8 mouse cellular contexts compared by ENCODE assay signal in the genomic region with DNA sequence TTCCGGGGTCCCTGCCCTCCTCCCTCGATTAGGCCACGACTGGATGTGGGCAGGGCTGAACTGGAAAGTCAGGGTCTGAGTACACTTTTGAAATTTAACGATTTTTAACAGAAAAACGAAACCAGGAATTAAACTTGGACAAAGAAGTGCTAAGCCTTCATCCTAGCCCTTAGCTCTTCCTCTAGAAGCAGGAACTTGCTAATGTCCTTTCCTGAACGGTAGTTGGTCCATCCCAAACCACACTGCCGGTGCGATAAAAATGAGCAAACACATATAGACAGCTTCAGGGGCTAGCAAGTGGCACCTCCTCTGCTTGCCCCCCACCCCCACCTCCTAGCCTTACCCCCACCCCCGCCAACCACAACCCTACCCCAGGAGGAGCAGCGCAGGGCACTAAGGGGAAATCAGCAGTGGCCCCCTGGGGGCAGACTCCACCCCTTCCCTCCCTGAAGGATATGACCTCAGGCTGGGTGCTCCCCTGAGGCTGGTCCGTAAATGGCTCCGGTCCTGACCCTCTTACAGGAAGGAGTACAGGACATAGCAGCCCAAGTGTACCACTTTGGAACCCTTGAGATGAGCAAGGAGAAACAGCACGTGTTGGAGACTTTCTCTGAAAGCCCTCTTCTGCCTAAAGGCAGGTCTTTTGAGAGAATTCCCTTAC. TPM values are rescaled to one million over a fixed set of nuclear protein-coding genes. Genes with fewer than 3 reads are reported as not detected.
A peak's percentile ranks its signal among the peaks of the same experiment; 100 is the strongest.
DNase-seq lines count a peak whose midpoint lies in the region; ATAC-seq lines count a peak whose summit lies in the region.

No protein-coding gene starts in this region.

- no peak overlapping the region for H3K4me3 ChIP-seq in kidney, embryonic 15.5 days (replicated peaks)
- peak overlapping the region; percentile 80 for H3K4me3 ChIP-seq in macrophage (ENCODE audit: inconsistent target)

- DNase-seq in CD4-positive, CD25-positive, alpha-beta regulatory T cell, adult 2 months (ENCODE audit: low read depth, low spot score): peak; percentile 89
- DNase-seq in ZHBTc4 (ENCODE audit: low read depth, low spot score): peak; percentile 47
- peak; percentile 74 for DNase-seq in heart, adult 8-10 months (ENCODE audit: low spot score)
- DNase-seq in thymus, postnatal 10 days (ENCODE audit: low spot score in 2 of 2): peak; percentile 70 to 77
- DNase-seq in left cerebral cortex, adult 11 months (ENCODE audit: low spot score): no peak
- no peak for DNase-seq in ovary, postnatal 10 days (ENCODE audit: low spot score)

- no peaks in the 10 kb centered on the region for H3K27me3 ChIP-seq in kidney, embryonic 15.5 days

- no peak; the same call in 1 of the 2 replicates for ATAC-seq in kidney, embryonic 15.5 days (replicated peaks; ENCODE audit: low FRiP score)

- peaks cover 49% of the 10 kb centered on the region for H3K79me2 ChIP-seq in macrophage (ENCODE audit: inconsistent target)

- H3K27ac ChIP-seq in kidney, embryonic 15.5 days: no peak overlapping the region
- H3K27ac ChIP-seq in macrophage: peak overlapping the region; percentile 97

- H3K9me3 ChIP-seq in kidney, embryonic 15.5 days (replicated peaks): no peaks in the 10 kb centered on the region; the same call in 1 of the 2 replicates

- 68% methylated on average over 13 of the region's 13 CpGs for WGBS in kidney, embryonic 15.5 days
- WGBS in macrophage (ENCODE audit: missing documents): under 1% methylated on average over 13 of the region's 13 CpGs

- no peak overlapping the region for H3K9ac ChIP-seq in kidney, embryonic 15.5 days

- H3K4me1 ChIP-seq in kidney, embryonic 15.5 days: peaks cover 8% of the 10 kb centered on the region

- H3K4me2 ChIP-seq in kidney, embryonic 15.5 days: peak overlapping the region; percentile 55

- no peaks in the 10 kb centered on the region for H3K36me3 ChIP-seq in kidney, embryonic 15.5 days
- peaks cover 12% of the 10 kb centered on the region for H3K36me3 ChIP-seq in macrophage (ENCODE audit: inconsistent target)

RNA-seq across cellular contexts. Expression of gene A630001G21Rik, which starts 42.9 kb away (rescaled TPM):
- total RNA-seq in heart, adult 8-10 months (2022): 1 to 10 TPM in 1 of 4 experiments, under 1 TPM in 3; 0.22 to 1.3 (median 0.34) TPM
- polyA plus RNA-seq in kidney, embryonic 15.5 days (2015; fragmentation: Nextera tagmentation; extraction: Ambion mirVana): 0.72 and 1.1 TPM in 2 replicates
- total RNA-seq in macrophage (2018; cell fraction: chromatin; rRNA removed): 100 to 1,000 TPM in 22 of 26 experiments, 10 to 100 TPM in 4; 65.8 to 335 (median 180) TPM
- total RNA-seq in macrophage (2018; cell fraction: cytosol; rRNA removed): 10 to 100 TPM; 16.6 to 45.8 (median 27.9) TPM
- 100 to 1,000 TPM in 25 of 26 experiments, 10 to 100 TPM in 1; 97.8 to 265 (median 186) TPM for total RNA-seq in macrophage (2018; cell fraction: nucleus; rRNA removed)
- 21.9 to 32.0 TPM (median 29.3 TPM) in 3 replicates for polyA plus RNA-seq in macrophage (2018)

RNA-seq across cellular contexts. Expression of gene Cab39, which starts 57.6 kb away (rescaled TPM):
- total RNA-seq in heart, adult 8-10 months (2022): 100 to 1,000 TPM; 109 to 121 (median 111) TPM
- 28.0 and 30.2 TPM in 2 replicates for polyA plus RNA-seq in kidney, embryonic 15.5 days (2015; fragmentation: Nextera tagmentation; extraction: Ambion mirVana)
- total RNA-seq in macrophage (2018; cell fraction: chromatin; rRNA removed): 100 to 1,000 TPM in 2 of 26 experiments, 10 to 100 TPM in 24; 33.9 to 109 (median 74.3) TPM
- 100 to 1,000 TPM in 25 of 26 experiments, 10 to 100 TPM in 1; 99.5 to 166 (median 146) TPM for total RNA-seq in macrophage (2018; cell fraction: cytosol; rRNA removed)
- total RNA-seq in macrophage (2018; cell fraction: nucleus; rRNA removed): 100 to 1,000 TPM in 15 of 26 experiments, 10 to 100 TPM in 11; 65.3 to 172 (median 109) TPM
- 120 to 143 TPM (median 143 TPM) in 3 replicates for polyA plus RNA-seq in macrophage (2018)

Comparison
In these comparisons a context has a peak if more than half of its experiments do, and no peak if none do; other contexts are left out.
1. DNase-seq: peak in CD4-positive, CD25-positive, alpha-beta regulatory T cell, adult 2 months (single experiment), ZHBTc4 (single experiment), heart, adult 8-10 months (single experiment) and thymus, postnatal 10 days (2 of 2); none in left cerebral cortex, adult 11 months (single experiment) and ovary, postnatal 10 days (single experiment).
2. RNA of gene A630001G21Rik, which starts 42.9 kb away (polyA plus RNA-seq): 21.9 to 32.0 TPM in macrophage; 0.72 to 1.1 TPM in kidney, embryonic 15.5 days; every median in the first group is over 10 times any median in the second.